Mouse (Mus musculus) kidney, adult 18-20 months (tissue): ENCODE data around the gene Olfr1472.
"Not testable (repeated sequence)": the region's sequence is repeated elsewhere in the genome, so short reads cannot be mapped to it uniquely, and the experiment has no call there.

Experiments used
- DNase-seq: peaks from one replicate; pipeline ENCODE4 v3.0.0; 2021

Gene Olfr1472

GRCm38 (mm10) chr19:13455986-13456385 lies at the start of gene Olfr1472:
Gene Olfr1472 (minus strand): TSS chr19:13456086.
- DNase-seq: no peak

GRCm38 (mm10) chr19:13500246-13500645 lies 44.4 kb upstream of the Olfr1472 start, which contains the start of gene Olfr1477:
Gene Olfr1477 (plus strand): TSS chr19:13500546.
- no peak for DNase-seq

GRCm38 (mm10) chr19:13480096-13480495 lies 24.2 kb upstream of the Olfr1472 start, which contains the start of gene Olfr1475:
Gene Olfr1475 (minus strand): TSS chr19:13480196.
- DNase-seq: no peak

- not testable (repeated sequence) for DNase-seq
Observed at GRCm38 (mm10) chr19:13469265-13469664, 13.4 kb upstream of the Olfr1472 start, which contains the start of gene Olfr1474. Gene Olfr1474 (plus strand): TSS chr19:13469565.

GRCm38 (mm10) chr19:13443109-13443508 lies 12.8 kb downstream of the Olfr1472 start, which contains the start of gene Olfr1471:
Gene Olfr1471 (plus strand): TSS chr19:13443409.
- not testable (repeated sequence) for DNase-seq

- no peak for DNase-seq
Observed at GRCm38 (mm10) chr19:13407549-13407948, 48.3 kb downstream of the Olfr1472 start, which contains the start of gene Olfr1469. Gene Olfr1469 (plus strand): TSS chr19:13407849.
